Mouse (Mus musculus) embryonic facial prominence, embryonic 11.5 days (tissue): Measurements from ENCODE around the gene Sdccag8. TPM values are rescaled to one million over a fixed set of nuclear protein-coding genes. Genes with fewer than 3 reads are reported as not detected.
"Not testable (repeated sequence)": the region's sequence is repeated elsewhere in the genome, so short reads cannot be mapped to it uniquely, and the experiment has no call there.

Source experiments
- ATAC-seq: fragments of 200-750 bp; cut with Nextera tagmentation; replicated peaks from 2 replicates; pipeline ENCODE4 v1.8.0; 2017; ENCODE audit warnings: low read depth; ENCODE audit not compliant: insufficient number of reproducible peaks, low FRiP score, low TSS enrichment
- DNase-seq: peaks from one replicate; pipeline ENCODE4 v3.0.0-alpha.2; 2015; ENCODE audit warnings: low spot score
- H3K27ac ChIP-seq: fragments of 300-500 bp; sonication (generic); replicated peaks from 2 replicates; pipeline ENCODE4 v1.5.1; 2014; ENCODE audit warnings: mild to moderate bottlenecking, low read depth, low read length, control low read depth
- H3K27me3 ChIP-seq: fragments of 300-500 bp; sonication (generic); 2 replicates; pipeline ENCODE4 v1.6.1; 2014; ENCODE audit warnings: mild to moderate bottlenecking, low read length, moderate library complexity, mixed read lengths; ENCODE audit not compliant: control insufficient read depth, insufficient read depth
- H3K36me3 ChIP-seq: fragments of 300-500 bp; sonication (generic); replicated peaks from 2 replicates; pipeline ENCODE4 v1.6.1; 2014; ENCODE audit warnings: low read depth, mild to moderate bottlenecking, low read length, moderate library complexity, mixed read lengths; ENCODE audit not compliant: control insufficient read depth, insufficient read depth
- H3K4me1 ChIP-seq: fragments of 300-500 bp; sonication (generic); 2 replicates; pipeline ENCODE4 v1.6.1; 2014; ENCODE audit warnings: low read length, mixed read lengths; ENCODE audit not compliant: control insufficient read depth, insufficient read depth
- H3K4me2 ChIP-seq: fragments of 300-500 bp; sonication (generic); 2 replicates; pipeline ENCODE4 v1.6.1; 2014; ENCODE audit warnings: low read depth, mild to moderate bottlenecking, control low read depth, low read length, moderate library complexity
- H3K4me3 ChIP-seq: fragments of 300-500 bp; sonication (generic); 2 replicates; pipeline ENCODE4 v1.5.1; 2014; ENCODE audit warnings: low read depth, low read length, control low read depth
- H3K9ac ChIP-seq: fragments of 300-500 bp; sonication (generic); replicated peaks from 2 replicates; pipeline ENCODE4 v1.6.1; 2014; ENCODE audit warnings: mild to moderate bottlenecking, control low read depth, low read length
- H3K9me3 ChIP-seq: fragments of 300-500 bp; sonication (generic); replicated peaks from 2 replicates; pipeline ENCODE4 v1.6.1; 2016; ENCODE audit warnings: mild to moderate bottlenecking, low read length, inconsistent platforms, mixed read lengths; ENCODE audit not compliant: control insufficient read depth
- WGBS: fragments of 180-500 bp; shearing (Covaris S2); extraction: QIAGEN DNeasy Blood & Tissue Kit; methylation state at CpG from one replicate; pipeline ENCODE4 v1.1.7; 2014; 5-methylcytosine and 5-hydroxymethylcytosine counted together
- polyA plus RNA-seq: library from polyadenylated mRNA; unstranded; fragments of >200 nt; fragmentation: Nextera tagmentation; extraction: Ambion mirVana; gene quantifications from 2 replicates; pipeline ENCODE4 v1.2.1, GENCODE M21; 2014

The Sdccag8 gene
- polyA plus RNA-seq, 1 experiment from 2014 or later = 15.7 TPM

GRCm38 (mm10) chr1:176941286-176941990 lies 127.0 kb downstream of the Sdccag8 start:
- not testable (repeated sequence) for H3K4me2 ChIP-seq, DNase-seq, H3K27ac ChIP-seq, H3K4me3 ChIP-seq, ATAC-seq, H3K9me3 ChIP-seq, H3K4me1 ChIP-seq, H3K27me3 ChIP-seq, H3K36me3 ChIP-seq, H3K9ac ChIP-seq

- Histone ChIP-seq H3K27ac (no peak overlapping the region), H3K36me3 (no peaks in the 10 kb centered on the region), H3K9ac (no peak overlapping the region), H3K4me1 (no peaks in the 10 kb centered on the region), H3K9me3 (no peaks in the 10 kb centered on the region), H3K27me3 (no peaks in the 10 kb centered on the region), H3K4me2 (no peak overlapping the region), H3K4me3 (no peak overlapping the region)
- no peak for DNase-seq
- WGBS = 89% methylated on average over 5 of the region's 5 CpGs
- ATAC-seq = no peak
Observed at GRCm38 (mm10) chr1:176943126-176943525, 128.7 kb downstream of the Sdccag8 start.

- no peak for DNase-seq
- 92% methylated on average over 5 of the region's 5 CpGs for WGBS
Observed at GRCm38 (mm10) chr1:176943987-176944386, 129.5 kb downstream of the Sdccag8 start.

GRCm38 (mm10) chr1:176944458-176945174 lies 130.2 kb downstream of the Sdccag8 start:
- no peaks in the 10 kb centered on the region for H3K36me3 ChIP-seq
- no peak overlapping the region for H3K9ac ChIP-seq
- no peak overlapping the region for H3K27ac ChIP-seq
- no peak overlapping the region for H3K4me2 ChIP-seq
- H3K27me3 ChIP-seq = no peaks in the 10 kb centered on the region
- WGBS = 81% methylated on average over 8 of the region's 8 CpGs
- ATAC-seq (no peak), DNase-seq (no peak)
- no peaks in the 10 kb centered on the region for H3K9me3 ChIP-seq
- no peak overlapping the region for H3K4me3 ChIP-seq
- H3K4me1 ChIP-seq = no peaks in the 10 kb centered on the region

More at GRCm38 (mm10) chr1:176943987-176944386, 129.5 kb downstream of the Sdccag8 start:
- Histone ChIP-seq H3K27me3 (no peaks in the 10 kb centered on the region), H3K4me2 (no peak overlapping the region), H3K9ac (no peak overlapping the region), H3K4me1 (no peaks in the 10 kb centered on the region), H3K27ac (no peak overlapping the region), H3K4me3 (no peak overlapping the region), H3K36me3 (no peaks in the 10 kb centered on the region), H3K9me3 (no peaks in the 10 kb centered on the region)
- ATAC-seq = no peak

GRCm38 (mm10) chr1:176945175-176945540 lies 130.7 kb downstream of the Sdccag8 start:
- ATAC-seq (no peak), DNase-seq (no peak)
- Histone ChIP-seq H3K27ac (no peak overlapping the region), H3K27me3 (no peaks in the 10 kb centered on the region), H3K4me2 (no peak overlapping the region), H3K9ac (no peak overlapping the region), H3K36me3 (no peaks in the 10 kb centered on the region), H3K4me1 (no peaks in the 10 kb centered on the region), H3K4me3 (no peak overlapping the region), H3K9me3 (no peaks in the 10 kb centered on the region)
- WGBS = over 99% methylated on average over 12 of the region's 12 CpGs

GRCm38 (mm10) chr1:176946031-176946795 lies 131.8 kb downstream of the Sdccag8 start:
- Histone ChIP-seq H3K36me3 (no peaks in the 10 kb centered on the region), H3K4me2 (no peak overlapping the region), H3K27ac (no peak overlapping the region), H3K4me1 (no peaks in the 10 kb centered on the region), H3K9me3 (no peaks in the 10 kb centered on the region), H3K9ac (no peak overlapping the region), H3K4me3 (no peak overlapping the region), H3K27me3 (no peaks in the 10 kb centered on the region)
- no peak for ATAC-seq
- no peak for DNase-seq
- 82% methylated on average over 11 of the region's 11 CpGs for WGBS

- H3K4me1 ChIP-seq = no peaks in the 10 kb centered on the region
- no peaks in the 10 kb centered on the region for H3K9me3 ChIP-seq
- DNase-seq (no peak), ATAC-seq (no peak)
- H3K27me3 ChIP-seq = no peaks in the 10 kb centered on the region
- no peaks in the 10 kb centered on the region for H3K36me3 ChIP-seq
- H3K9ac ChIP-seq = no peak overlapping the region
- H3K4me2 ChIP-seq = no peak overlapping the region
- no peak overlapping the region for H3K27ac ChIP-seq
- 81% methylated on average over 7 of the region's 7 CpGs for WGBS
- H3K4me3 ChIP-seq = no peak overlapping the region
Observed at GRCm38 (mm10) chr1:176946796-176947181, 132.3 kb downstream of the Sdccag8 start.

GRCm38 (mm10) chr1:176948861-176949260 lies 134.4 kb downstream of the Sdccag8 start:
- 82% methylated on average over 6 of the region's 6 CpGs for WGBS
- no peaks in the 10 kb centered on the region for H3K27me3 ChIP-seq
- H3K4me1 ChIP-seq = no peaks in the 10 kb centered on the region
- no peak overlapping the region for H3K27ac ChIP-seq
- H3K9me3 ChIP-seq = no peaks in the 10 kb centered on the region
- ATAC-seq = no peak
- no peak overlapping the region for H3K9ac ChIP-seq
- no peak overlapping the region for H3K4me2 ChIP-seq
- DNase-seq = no peak
- H3K36me3 ChIP-seq = no peaks in the 10 kb centered on the region
- no peak overlapping the region for H3K4me3 ChIP-seq
